Mouse (Mus musculus) CD4-positive, CD25-positive, alpha-beta regulatory T cell, adult 2 months (primary cell): ENCODE results near the gene Gm7030.
"Not testable (repeated sequence)": the region's sequence is repeated elsewhere in the genome, so short reads cannot be mapped to it uniquely, and the experiment has no call there.

Experiments used
- DNase-seq: peaks from one replicate; pipeline ENCODE4 v3.0.0-alpha.2; 2012; ENCODE audit warnings: low read depth, low spot score

The Gm7030 gene

DNA sequence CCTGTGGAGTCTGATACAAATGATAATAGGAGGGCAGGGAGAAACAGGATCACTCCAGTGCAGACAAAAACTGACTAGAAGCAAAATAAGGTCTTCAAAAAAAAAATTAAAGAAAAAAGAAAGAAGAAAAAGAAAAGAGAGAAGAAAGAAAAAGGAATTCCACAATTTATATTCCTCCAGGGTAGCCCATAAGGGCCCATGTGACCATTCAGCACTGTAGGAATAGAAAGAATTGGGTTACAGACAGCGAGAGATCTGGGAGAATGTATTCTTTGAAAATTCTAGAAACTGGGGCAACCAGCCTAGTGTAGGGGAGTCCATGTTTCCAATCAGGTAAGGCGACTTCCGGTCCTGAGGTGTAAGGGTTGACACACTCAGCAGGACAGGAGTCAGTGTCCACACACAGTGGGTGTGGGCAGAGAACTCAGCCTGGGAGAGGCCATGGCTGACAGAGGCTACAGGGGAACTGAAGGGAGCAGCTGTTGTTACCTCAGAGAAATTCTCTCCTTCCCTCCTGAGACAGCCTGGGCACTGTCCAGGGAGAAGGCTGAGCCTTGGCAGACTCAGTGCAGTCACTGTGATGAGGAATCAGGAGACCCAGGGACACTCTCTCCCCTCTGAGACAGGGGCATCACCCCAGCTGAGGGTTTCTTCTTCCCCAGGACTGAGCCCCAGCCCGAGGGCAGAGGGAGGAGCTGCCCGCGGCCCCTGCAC, 46.5 kb downstream of the Gm7030 start:
- DNase-seq = not testable (repeated sequence)

DNA sequence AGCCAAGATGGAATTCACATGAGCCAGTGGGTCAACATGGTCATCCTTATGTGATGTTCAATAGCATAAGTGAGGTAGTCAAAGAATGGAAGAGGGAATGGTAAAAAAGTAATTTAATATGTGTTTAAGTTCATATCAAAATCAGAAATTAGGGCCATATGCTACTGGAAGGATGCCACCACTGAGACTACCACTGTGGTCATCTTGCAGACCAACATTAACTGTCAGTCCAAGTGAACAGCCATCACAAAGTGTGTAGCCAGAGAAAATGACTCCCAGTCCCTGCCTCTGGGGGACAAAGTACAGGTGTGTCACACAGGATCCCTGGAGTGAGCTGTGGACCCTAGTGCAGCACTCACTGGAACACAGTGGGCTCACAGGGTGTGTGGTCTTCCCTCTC, 47.3 kb downstream of the Gm7030 start:
- not testable (repeated sequence) for DNase-seq

DNA sequence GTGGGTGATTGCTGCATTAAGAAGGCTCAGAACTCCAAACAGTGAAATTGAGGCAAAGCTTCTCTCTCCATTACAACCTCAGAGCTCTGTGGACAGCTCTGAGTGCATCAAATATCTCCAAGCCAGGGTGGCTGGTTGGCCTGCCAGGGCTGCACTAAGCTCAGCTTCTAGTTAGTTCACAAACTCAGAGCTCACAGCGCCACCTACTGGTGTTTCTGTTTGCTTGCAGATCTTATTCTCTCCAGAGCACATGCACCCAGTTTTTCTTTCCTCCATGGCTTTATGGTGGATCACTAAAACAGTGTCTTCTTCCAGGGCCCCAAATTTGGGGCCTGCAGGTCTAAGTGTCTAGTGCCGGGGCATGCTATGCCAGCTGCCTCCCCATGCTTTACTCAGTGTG, 68.4 kb downstream of the Gm7030 start:
- DNase-seq = peak; percentile 93
